Mouse (Mus musculus): ENCODE data around the gene Hoxd13. TPM values are rescaled to one million over a fixed set of nuclear protein-coding genes. Genes with fewer than 3 reads are reported as not detected.

Gene Hoxd13
- total RNA-seq (2014; fragmentation: Nextera tagmentation): not detected in 2 replicates
- not detected in 2 replicates for total RNA-seq (2017)

DNA sequence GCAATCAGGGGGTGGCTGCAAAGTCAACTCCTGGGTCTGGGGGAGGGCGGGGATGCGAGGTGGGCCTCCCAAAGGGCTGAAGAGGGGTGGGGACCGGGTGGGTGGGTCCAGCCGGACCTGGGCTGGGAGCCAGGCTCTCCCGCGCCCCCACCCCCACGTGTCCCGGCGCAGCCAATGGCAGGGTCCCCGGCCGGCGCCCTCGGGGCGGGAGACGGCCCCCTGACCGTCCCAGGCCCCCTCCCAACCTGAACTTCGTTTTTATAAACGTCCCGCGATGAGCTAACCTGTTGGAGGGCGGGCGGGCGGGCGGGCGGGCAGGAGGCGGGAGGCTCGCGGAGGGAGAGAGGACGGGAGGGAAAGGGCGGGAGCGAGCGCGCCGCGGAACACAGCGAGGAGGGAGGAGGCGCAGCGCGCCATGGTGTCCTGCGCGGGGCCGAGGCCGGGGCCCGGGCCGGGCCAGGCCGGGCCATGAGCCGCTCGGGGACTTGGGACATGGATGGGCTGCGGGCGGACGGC is at the start of gene Hoxd13:
TSS of gene Hoxd13 (plus strand) at position 469 of the 516 bp plus-strand sequence.
- no peak for ATAC-seq (replicated peaks; ENCODE audit: low FRiP score, low TSS enrichment, poor library complexity, severe bottlenecking)

DNA sequence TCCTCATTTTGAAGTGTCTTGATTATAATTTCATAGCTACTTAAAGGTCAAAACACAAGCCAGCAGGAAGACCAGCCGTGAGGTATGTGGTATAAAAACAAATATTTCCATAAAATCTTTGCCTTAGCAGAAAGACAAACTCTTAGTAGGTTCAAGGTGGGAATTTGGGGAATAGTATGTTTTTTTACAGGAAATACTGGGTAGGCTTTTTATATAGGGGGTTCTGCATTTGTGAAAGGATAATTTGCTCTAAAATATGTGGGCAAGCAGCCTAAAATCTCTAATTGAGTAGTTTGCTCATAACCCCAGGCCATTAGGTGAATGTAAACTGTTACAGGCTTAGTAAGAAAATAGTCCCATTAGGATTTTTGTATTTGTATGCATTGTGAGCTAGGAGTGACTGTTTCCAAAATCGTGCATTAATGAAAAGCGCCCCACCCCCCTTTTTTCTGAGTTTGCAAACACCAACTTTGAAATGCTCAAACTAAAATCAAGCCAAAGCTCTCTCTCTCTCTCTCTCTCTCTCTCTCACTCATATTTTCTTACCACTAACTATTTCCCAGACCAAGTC is 48.3 kb upstream of the Hoxd13 start:
- ATAC-seq (replicated peaks; ENCODE audit: low FRiP score, low TSS enrichment, poor library complexity, severe bottlenecking): no peak

DNA sequence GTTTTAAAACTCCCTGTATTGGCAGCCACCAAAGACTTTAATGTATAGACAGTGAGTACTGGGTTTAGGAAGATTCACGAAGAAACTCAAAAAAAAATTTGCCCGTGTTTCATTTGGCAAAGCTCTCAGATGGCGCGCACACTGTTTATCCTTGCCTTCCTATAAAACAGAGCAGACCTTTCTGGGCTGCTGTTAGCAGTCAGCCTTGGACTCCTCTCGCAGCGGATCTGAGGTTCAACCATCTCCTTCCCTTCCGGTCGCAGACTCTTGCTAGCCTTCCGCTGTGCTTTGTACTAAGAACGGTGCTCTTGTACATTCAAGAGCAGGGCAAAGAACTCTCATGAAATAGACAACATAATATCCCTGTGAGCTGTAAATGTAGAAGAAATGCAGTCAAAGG is 47.7 kb upstream of the Hoxd13 start:
- no peak for ATAC-seq (replicated peaks; ENCODE audit: low FRiP score, low TSS enrichment, poor library complexity, severe bottlenecking)

DNA sequence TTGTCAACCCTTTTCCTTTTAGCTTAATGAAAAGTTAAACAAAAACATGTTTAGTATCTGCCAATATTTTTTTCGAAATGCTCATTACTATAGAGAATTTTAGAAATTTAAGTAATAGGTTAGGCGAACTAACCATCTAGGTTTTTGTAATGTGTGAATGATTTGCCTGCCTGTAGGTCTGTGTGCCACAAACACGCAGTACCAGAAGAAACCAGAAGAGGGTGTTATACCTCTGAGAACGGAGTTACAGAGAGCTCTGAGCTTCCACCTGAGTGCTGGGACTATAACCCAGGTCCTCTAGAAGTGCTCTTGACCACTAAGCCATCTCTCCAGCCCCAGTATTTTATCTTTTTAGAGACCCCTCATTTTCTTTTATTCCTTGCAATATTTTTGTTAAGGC is 32.7 kb upstream of the Hoxd13 start:
- ATAC-seq (replicated peaks; ENCODE audit: low FRiP score, low TSS enrichment, poor library complexity, severe bottlenecking): no peak

DNA sequence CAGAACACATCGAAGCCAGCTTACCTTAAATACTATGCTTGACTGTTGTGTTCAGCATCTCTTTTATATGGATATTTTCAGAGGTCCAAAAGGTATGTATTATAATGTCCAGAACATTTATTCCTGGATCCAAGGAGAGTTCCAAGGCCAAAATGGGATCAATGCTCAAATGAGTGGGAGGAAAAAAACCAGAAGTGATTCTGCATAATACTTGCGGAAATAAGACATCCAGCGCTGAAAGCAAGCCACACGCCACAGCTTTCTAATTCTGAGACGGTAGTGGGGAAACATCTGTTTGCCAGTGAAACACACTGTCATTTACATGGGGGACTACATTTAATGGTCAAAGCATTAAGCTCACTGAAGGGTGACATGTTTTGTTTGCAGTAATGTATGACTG is 25.7 kb upstream of the Hoxd13 start:
- no peak for ATAC-seq (replicated peaks; ENCODE audit: low FRiP score, low TSS enrichment, poor library complexity, severe bottlenecking)

DNA sequence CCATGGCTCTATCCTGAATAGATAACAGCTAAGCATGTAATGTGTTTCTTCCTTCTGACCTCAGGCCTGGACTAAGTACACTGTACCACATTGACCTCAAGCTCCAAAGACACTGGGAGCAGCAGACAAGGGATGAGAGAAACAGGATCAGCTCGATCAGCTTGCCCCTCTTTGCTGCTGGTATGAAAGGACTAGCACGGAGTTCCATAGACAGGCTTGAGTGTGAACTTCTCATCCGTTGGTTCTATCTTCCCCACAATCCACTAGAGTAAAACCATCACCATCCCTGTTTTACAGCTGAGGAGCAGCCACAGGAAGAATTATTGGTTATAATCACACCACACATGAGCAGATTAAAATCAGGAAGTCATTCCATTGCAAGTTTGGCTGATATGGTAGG is 22.5 kb upstream of the Hoxd13 start:
- ATAC-seq (replicated peaks; ENCODE audit: low FRiP score, low TSS enrichment, poor library complexity, severe bottlenecking): no peak

DNA sequence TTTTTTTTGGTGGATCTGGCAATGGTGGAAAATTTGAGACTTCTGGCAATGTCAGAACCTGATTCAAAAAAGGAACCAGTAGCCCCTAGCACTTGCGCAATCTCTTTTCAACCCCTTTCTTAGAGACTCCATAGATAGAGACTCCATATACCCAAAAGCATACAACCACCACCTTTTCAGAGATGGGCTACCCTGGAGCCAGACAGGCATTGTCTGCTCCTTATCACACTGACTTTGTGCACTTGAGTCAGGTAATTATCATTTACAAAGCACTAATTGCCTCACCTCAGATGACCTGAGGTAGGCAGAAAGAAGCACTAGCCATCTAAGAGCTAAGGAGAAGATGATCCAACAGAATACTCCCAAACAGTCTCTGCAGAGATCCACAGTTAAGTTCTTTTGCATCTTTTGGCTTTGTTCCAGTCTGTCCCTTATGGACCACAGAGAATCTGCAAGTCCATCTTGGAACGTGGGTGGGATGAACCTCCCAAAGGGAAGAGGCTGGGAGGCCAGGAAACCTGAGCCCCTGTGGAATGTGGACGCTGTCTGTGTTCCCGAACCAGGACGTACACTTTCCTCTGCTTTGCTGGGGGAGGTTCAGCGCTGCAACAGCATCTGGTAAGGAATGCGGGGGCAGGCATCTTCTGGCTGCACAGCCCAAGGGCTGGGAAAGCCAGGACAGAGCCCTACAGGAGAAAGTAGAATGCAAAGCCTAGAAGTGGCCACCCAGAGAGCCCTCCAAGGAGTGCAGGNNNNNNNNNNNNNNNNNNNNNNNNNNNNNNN is 20.8 kb upstream of the Hoxd13 start:
- no peak for ATAC-seq (replicated peaks; ENCODE audit: low FRiP score, low TSS enrichment, poor library complexity, severe bottlenecking)

DNA sequence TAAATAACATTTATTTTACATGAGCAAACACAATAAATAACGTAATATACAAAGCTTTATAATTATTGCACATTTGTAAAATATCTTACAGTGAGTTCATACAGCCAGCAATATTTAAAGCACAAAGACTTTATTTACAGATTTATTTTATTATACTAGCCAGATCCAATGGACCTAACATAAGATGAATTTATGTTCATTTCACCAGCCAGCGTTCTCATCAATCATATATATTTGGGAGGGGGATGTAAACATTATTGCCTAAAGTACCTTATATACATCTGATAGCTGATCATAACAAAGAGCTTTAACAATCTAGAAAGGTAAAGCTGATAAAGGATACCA is 15.1 kb upstream of the Hoxd13 start:
- no peak for ATAC-seq (replicated peaks; ENCODE audit: low FRiP score, low TSS enrichment, poor library complexity, severe bottlenecking)

DNA sequence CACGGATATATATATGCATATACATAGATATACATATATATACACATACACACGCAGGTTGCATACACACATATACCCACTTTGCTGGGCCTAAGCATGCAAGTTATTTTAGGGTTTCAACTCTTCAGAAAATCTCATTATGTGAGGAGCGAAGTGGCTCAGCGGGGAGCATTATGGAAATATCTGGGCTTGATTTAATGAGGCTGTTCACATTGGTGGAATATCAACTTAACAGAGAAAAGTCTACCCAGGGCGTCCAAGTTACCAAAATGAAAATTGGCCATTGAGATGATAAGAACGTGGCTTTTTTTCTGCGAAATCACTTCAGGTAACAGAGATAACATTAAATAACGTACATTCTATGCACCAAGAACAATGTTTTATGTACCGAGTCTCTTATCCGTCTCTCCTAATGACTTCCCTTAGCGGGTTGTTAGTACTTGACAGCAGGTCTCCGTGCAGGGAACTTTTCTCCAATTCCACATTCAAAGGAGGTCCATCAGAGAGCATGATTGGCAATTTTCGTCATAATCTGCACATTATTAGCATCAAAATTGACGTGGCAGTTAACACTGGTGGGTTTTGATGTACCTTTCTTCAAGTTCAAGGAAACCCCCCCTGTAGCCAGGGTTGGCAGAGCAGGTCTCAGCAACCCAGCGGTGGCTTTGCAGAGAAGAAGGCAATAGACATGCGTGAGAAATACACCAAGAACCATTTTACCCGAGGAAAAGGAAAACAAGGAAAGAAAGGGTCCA is 14.2 kb upstream of the Hoxd13 start:
- ATAC-seq (replicated peaks; ENCODE audit: low FRiP score, low TSS enrichment, poor library complexity, severe bottlenecking): no peak

DNA sequence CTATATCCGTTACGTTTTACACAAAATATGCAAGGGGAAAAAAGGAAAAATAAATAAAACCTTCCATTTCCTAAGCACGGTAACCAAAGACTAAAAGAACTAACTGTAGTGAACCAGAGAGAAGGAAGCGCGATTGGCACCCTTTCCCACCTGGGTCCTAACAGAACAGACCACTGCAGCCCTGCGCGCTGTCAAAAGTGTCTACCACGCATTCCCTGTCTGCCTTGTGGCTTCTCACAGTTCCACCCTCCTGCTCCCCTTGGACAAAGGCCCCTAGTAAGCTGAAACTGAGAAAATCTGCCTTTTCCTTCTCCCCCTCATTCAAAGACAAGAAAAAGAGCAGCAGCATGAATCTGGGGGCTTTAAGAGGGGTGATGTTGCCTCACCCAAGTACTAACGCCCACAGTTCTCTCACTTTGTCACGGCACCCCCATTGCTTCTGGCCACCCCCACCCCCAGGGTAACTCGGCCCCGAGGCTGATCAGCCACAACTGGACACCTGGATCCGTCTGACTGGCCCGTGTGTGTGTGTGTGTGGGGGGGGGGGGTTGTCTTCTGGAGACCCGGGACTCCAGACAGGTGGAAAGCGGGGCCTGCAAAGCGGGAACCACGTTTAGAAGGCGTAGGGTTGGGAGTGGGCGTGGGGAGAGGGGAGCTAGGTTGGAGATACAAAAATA is 13.2 kb upstream of the Hoxd13 start:
- no peak for ATAC-seq (replicated peaks; ENCODE audit: low FRiP score, low TSS enrichment, poor library complexity, severe bottlenecking)

DNA sequence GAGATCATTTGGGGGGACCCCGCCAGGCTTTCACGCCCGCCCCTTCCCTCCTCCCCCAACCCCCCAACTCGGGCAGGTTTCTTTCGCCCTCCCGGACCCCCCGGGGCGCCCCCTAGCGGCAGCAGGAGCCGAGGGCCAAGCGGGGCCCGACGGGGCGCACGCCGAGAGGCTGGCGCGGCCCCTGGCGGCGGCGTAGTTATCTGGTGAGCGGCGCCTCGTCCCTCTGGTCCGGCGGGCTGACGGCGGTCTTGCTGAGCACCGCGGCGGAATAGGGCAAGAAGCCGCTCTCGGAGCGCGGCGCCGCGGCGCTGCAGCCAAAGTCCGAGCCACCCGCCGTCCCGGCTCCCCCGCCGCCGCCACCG is 12.7 kb upstream of the Hoxd13 start:
- no peak for ATAC-seq (replicated peaks; ENCODE audit: low FRiP score, low TSS enrichment, poor library complexity, severe bottlenecking)

DNA sequence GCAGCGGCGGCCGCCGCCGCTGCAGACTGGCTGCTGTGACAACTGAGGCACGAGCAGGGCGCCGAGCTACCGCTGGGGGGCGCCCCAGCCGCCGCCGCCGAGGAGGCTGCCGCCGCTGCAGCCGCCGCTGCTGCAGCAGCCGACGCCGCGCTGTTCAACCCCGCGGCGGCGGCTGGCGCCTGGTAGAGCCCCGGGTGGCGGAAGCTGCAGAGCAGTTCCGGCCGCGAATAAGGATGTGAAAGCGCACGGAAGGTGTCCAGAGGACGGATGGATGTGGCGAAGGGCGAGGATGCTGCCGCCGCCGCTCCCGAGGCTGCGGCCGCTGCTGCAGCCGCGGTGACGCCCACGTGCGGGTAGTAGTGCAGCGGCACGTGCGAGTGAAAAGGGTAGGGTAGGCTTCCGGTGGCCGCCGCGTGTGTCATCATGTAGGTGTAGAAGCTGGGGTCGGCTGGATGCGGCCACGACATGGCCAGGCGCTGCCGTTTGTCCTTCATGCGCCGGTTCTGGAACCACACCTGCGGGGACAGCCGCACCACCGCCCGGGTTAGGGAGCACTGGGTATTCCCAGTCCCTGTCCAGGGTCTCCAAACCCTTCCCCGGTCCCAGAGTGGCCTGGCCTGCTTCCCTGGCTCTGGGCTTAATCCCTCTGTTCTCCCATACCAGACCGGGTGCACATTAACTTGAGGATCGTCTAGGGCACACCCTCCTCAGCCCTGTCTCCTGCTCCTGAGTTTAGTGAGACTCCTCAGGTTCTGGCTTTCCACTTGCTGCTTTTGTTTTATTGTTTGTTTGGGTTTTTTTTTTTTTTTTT is 12.1 kb upstream of the Hoxd13 start:
- ATAC-seq (replicated peaks; ENCODE audit: low FRiP score, low TSS enrichment, poor library complexity, severe bottlenecking): no peak

DNA sequence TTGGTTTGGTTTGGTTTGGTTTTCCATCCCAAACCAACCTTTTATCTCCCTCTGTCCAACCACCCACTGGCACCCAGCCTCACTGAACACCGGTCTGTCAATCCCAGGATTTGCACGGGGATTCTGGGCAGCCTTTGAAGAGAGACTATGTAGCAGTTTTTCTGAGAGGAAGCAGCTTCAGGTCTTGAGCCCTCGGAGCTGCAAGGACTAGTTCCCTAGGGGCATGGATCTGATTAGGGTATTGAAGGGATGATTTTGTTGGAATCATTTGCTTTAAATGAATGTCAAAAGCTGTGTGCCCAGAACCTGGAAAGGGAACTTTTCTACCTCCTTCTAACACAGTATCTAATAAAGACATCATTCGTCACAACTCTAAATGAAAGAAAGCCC is 11.5 kb upstream of the Hoxd13 start:
- ATAC-seq (replicated peaks; ENCODE audit: low FRiP score, low TSS enrichment, poor library complexity, severe bottlenecking): no peak

DNA sequence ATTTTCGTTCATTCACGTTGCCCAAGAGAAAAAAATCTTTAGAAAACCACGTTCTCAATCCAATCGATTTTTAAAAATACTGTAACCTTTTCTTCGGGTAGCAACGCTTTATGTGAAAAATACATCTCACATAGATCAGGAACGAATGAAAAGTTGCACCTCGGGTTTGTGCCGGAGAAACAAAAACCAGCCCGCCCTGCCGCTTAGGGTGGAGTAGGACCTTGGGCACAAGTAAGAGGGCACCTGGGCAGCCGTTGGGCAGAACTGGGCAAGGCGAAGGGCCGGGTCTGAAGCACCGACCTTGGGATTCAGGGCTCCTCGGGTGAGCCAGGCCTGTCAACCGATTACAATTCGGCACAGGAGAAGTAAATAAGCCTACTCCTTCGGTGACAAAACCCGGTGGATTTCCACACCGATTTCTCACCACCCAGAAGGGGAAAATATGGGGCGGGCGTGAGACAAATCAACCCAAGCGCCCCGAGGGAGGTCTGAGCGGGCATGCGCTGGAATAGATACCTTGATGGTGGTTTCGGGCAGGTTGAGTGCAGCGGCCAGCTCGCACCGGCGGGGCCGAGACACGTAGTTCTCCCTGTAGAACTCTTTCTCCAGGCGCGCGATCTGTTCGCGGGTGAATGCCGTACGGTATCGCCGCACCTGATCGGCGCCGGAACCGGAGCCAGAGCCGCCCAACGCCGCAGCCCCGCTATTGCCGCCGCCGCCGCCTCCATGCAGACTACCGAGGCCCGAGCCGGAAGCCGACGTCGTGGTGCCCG is 10.7 kb upstream of the Hoxd13 start:
- no peak for ATAC-seq (replicated peaks; ENCODE audit: low FRiP score, low TSS enrichment, poor library complexity, severe bottlenecking)

DNA sequence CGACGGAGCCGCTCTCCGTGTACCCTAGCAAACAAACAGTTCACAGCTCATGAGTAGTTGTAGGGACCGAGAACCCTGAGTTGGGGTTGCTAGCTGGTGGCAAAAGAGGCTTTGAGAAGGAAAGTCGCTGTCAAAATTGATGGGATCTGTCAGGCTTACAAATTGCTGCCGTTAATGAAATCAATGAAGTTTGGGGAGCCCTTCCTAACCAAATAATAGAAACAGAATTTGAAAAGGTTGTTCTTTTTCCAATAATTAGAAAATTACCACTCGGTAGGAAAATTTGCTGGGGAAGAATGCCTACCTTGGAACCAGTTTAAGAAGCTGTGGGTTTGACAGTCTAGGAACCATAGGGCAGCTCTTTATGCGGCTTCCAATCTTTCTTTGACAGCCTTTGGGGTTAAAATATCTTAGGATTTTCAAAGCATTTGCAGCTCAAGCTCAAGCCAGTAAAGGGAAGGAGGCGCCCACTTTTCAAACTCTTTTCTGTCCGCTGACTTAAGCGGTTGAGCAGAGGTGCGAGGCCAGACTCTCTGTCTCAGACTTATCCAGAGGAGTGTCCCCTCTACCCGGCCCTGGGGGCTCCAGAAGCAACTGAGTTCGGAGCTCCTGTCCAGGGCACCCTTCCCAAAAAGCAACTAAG is 10.0 kb upstream of the Hoxd13 start:
- no peak for ATAC-seq (replicated peaks; ENCODE audit: low FRiP score, low TSS enrichment, poor library complexity, severe bottlenecking)

DNA sequence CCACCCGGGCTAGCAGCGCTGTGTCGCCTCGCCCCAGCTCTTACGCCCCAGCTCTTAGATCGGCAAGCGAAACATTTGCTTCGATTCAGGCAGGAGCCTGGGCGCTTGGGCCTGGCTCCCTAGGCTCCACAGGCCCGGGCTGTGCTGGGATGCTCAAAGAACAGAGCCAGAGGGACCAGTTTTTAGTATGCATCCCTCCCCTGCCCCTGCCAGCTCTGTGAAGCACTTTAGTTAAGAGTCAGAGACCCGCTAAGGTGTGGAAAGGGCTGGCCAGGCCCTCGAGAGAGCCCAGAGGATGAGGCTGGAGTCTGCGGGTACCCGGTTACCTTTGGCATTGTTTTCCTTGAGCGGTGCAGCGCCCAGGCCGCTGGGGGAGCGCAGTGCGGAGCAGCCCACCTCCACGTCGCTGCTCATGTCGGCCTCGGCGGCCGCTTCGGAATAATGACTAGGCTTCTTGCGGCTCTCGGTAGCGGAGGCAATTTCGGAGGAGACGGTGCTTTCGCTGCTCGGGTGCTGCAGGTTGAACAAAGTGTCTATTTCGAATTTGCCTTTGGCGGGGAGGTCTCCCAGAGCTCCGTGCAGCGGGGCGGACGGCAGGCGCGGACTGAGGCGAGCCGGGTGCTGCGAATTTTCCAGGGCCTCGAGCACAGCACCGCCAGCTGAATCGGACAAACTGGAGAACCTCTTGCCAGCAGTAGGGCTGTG is 9.3 kb upstream of the Hoxd13 start:
- no peak for ATAC-seq (replicated peaks; ENCODE audit: low FRiP score, low TSS enrichment, poor library complexity, severe bottlenecking)

DNA sequence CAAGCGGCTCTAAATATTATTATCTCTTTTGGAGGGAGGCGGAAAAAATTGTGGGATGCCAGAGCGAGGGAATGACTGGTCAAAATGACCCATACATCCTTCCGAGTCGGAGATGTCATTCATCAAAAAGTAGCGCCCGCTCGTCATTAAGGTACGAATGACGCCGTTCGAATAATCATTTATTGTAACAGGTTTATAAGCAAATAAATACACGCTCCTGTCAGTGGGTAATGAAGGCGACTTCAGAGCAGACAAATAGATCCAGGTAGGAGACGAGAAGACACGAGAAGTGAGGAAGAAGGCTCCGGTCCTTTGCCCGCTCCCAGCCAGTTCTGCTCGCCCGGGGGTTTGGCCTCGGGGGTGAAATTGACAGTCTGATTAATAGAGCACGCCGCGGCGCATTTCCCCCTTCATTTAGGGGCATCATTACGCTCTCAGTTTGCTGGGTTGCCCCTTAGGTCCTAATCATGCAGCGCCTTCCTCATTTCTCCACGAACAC is 8.6 kb upstream of the Hoxd13 start, which contains the start of gene Evx2:
TSS of gene Evx2 (minus strand) at position 51 of the 499 bp plus-strand sequence.
- ATAC-seq (replicated peaks; ENCODE audit: low FRiP score, low TSS enrichment, poor library complexity, severe bottlenecking): no peak

Data from megakaryocyte-erythroid progenitor cell, adult 5-6 weeks (primary cell).